Mouse (Mus musculus) heart, postnatal 10 days (tissue): ENCODE measurements at regions not wholly inside any gene's neighbourhood (a gene's known extent, or its start where the extent isn't known, plus 50 kb on each side); places are given as distances from the start of the nearest gene placed in this dataset.

Experiments
- DNase-seq, 2 experiments: peaks; one replicate each; pipeline ENCODE4 v3.0.0; 2021
- intact Hi-C: fragments of 180-260 bp; cut with DNase I; formaldehyde crosslinking; loops from one replicate; pipeline ENCODE4 v1.15.1; 2025

DNA sequence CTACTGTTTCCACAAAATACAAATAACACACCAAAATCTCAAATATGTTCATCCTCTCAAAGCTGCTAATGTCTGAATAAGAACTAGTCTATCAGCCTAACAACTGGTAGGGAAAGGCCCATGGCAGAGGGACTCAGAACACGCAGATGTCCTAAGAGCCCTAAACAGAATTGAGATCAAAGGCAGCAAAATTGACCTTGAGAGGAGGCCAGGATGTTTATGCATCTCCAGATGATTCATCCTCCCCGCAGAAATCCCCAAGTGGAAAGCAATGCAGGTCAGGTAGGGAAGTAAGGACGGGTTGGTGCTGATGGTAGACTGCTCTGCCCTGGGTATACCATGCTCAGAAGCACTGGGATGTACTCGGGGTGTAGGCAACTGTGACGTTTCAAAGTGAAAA, 89.0 kb upstream of the Tmem150c start:
- intact Hi-C loops: loop anchor here (5.0 kb wide), 1 partner anchor 74 kb away; no protein-coding TSS in a partner anchor
- DNase-seq: no peak

DNA sequence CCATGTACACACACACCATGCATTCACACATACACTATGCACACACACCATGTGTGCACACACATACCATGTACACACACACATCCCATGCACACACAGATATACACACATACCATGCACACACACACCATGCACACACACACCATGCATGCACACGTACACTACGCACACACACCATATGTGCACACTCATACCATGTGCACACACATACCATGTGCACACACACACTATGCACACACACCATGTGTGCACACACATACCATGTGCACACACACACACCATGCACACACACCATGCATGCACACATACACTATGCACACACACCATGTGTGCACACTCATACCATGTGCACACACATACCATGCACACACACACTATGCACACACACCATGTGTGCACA, 87.1 kb upstream of the Tmem150c start:
- no peak for DNase-seq
- intact Hi-C loops: loop anchor here (5.0 kb wide), 1 partner anchor 76 kb away; no protein-coding TSS in a partner anchor

DNA sequence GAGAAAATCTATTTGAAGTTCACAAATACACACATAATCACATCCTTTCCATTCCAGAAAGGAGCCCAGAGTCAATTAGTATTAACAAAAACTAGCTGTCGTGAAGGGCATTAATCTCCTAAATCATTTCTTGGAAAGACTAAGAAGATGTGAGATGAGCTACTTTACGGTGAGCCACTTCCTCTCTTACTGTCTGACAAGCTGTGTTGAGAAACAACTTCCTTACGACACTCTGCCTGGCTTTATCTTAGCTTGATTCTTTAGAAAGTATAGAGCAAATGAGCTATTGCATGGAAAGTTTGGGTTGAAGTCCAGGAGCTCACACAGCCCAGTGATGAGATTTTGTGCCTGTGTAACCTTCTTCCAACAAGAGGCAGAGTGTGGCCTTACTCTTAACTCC, 85.2 kb upstream of the Tmem150c start:
- intact Hi-C loops: loop anchor here (5.0 kb wide), 2 partner anchors 77 to 318 kb away; no protein-coding TSS in a partner anchor
- no peak for DNase-seq

DNA sequence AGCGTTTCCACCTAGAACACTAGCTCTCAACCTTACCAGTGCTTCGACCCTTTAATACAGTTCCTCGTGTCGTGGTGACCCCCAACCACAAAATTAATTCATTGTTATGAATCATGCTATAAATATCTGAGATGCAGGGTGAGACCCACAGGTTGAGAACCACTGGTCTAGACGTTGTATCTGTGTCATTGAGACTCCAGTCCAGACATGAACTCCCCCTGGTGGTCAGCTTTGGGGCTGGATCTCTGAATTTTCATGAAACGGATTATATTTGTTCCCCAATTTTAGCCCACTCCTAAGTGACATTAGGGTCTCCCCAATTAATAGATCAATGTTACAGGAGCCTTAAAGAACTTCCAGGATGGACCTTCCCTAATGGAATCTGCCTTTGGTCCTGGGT, 81.3 kb upstream of the Tmem150c start:
- intact Hi-C loops: loop anchor here (1.0 to 5.0 kb wide), 4 partner anchors 74 to 314 kb away; partner anchors contain the start of gene Tmem150c
- peak; percentile 42 to 68 for DNase-seq

DNA sequence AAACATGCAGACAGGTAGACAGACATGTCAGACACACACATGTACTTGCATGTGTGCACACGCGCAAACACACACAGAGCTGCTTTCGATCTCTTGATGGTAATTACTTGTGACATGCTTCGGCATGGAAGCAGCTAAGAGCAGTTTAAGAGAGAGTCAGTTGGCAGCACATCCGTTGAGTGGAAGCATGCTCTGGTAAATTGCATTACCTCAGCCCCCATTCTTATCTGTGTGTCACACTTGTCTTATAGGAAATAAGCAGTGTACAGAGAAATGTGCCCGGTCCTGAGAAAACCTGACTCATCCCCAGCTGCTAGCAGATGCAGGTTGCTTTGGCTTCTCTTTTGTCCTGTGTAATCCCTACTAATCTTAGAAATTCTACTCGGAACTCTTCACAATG, 80.0 kb upstream of the Tmem150c start:
- no peak for DNase-seq
- intact Hi-C loops: loop anchor here (2.0 to 5.0 kb wide), 3 partner anchors 73 to 312 kb away; partner anchors contain the start of gene Tmem150c

DNA sequence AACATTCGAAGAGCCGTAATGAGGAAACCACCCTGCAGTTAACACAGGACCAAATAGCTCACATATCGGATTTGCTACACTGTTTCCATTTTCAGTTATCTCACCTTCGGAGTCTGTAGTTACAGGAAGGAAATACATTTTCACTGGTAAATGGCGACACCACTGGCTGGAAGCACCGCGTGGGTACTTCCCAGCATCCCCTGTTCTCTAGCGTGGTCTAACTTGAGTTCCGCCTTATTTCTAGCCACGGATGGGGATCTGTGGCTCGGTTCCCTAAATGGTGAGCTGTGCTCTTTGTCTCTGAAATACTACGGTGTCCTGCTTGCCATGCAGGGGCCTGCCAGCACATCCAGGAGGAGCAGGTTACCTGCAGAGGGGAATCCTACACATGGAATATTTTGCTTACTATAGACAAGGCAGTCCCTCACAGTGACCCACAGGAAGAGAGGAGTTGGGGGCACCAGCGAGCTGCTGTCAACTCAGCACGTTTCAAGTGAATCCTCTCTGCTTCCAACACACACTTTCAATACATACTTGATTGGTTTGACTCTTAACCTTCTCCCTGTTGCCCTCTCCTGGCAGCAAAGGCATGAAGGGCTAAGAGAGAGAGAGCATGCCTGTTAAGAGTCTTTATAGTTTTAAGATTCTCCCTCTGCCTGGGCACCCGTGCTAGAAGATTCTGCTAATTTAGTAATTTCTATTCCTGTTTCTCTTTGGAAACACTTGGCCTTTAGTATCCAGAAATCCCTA, 78.9 kb upstream of the Tmem150c start:
- DNase-seq: no peak
- intact Hi-C loops: no loop called here

DNA sequence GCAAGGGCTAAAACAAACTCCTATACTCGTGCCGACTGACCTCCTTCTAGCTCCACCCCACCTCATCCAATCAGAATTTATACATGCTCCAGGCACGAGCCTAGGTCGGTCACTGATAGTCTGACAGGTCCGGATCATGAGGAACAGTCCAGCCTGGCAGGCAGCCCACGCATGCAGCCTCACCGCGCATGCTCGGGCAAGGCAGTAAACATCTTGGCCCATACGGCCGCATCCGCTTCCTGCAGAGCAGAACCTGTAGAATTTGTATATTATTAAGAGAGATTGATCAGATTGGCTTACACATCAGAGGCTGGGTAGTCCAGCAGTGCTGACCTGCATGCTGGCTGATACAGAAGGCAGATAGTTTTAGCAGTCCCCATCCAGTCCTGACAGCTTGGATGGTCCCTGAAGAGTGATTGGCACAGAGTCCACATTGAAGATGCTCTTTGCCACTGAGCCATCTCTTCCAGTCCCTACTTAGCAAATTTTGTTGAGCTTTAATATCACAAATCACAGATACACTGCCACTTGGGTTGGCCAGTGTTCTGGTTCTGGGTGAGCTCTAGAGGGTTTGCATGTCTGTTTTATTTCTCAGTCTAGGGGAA, 78.2 kb upstream of the Tmem150c start:
- intact Hi-C loops: no loop called here
- no peak for DNase-seq

DNA sequence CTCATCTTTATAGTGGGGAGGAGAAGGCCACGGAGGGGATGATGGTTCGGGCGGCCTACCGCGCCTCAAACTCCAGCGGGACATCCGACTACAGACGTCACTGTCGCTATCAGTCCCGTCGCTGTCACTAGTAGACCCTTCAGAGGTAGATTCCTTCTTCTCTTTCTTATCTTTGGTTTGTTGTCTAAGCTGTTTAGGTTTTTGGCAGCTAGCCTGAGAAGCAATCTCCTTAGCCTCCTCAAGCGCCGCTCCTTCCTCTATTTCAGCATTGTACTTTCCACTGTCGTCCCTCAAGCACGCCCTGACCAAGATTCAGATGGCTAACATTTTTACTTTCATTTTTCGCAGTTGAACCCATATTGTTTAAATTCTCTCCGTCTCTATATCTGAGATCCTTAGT, 76.7 kb upstream of the Tmem150c start:
- intact Hi-C loops: no loop called here
- no peak for DNase-seq

DNA sequence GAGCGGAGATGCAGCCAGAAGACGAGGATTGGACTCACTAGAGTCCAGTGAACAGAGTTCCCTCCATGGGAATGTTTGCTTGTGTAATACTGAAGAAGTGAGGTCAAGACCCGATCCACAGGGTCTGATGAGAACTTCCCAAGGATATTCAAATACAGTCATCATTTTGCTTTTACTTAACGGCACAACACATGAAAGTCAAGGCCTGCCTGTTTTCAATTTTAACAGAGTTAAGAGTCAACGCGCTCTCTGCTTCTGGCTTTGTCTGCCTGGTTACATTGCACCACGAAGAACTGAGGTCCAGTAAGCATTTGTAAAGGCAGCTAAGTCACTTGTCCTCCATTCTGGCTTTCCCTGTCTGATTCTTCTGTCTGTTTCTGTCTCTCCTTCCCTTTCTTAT, 72.5 kb upstream of the Tmem150c start:
- DNase-seq: no peak
- intact Hi-C loops: no loop called here

DNA sequence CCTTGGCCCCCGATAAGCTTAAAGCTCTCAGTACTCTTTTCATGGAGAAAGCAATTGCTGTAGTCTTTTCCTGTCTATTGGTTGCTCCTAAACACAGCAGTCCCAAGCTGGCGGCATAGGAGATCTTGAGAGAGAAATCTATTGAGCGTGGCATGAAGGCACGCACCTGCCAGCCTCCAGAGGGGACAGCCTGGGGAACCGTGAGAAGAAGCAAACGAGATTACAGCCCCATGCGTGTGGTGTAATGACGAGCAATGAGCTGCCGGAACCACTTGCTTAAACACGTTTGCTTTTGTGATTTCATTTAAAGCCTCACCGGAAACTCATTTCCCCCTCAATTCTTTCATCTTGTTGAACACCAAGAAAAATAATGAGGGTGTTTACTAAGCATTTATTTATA, 72.0 kb upstream of the Tmem150c start:
- DNase-seq: no peak

DNA sequence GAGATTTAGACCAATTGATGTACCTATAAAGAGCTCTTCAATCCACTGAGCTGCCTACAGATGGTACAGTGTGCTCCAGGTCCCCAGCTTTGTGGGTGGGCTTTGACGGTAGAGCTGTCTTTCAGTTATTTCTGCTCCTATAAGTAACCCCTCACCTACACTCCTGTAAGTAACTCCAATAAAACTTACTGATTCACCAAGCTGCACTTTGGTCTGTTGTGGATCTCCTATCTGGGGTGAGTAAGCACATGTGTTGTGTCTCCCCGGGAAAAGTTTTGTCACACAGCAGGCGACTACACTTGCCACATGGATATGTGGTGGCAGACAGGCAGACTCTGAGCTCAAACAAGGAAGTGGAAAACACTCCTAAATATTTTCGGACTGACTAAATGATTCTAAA, 70.4 kb upstream of the Tmem150c start:
- intact Hi-C loops: no loop called here
- DNase-seq: no peak

More for the DNA sequence above, 72.0 kb upstream of the Tmem150c start:
- intact Hi-C loops: no loop called here

DNA sequence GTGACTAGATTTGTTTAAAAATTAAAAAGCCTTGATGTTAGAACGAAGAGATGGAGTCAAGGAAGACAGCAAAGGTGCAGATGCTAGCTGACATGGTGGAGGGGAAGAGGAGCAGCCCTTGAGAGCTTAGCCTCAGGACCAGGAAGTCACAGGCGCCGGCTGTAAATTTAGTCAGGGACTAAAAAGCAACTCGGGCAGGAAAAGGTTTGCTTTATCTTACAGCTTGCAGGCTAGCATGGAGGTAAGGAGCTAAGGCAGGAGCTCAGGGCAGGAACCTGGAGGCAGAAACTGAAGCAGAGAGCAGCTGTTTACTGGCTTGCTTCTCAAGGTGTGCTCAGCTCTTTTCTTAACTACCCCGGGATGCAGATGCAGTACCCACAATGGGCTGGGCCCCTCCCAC, 68.3 kb upstream of the Tmem150c start:
- DNase-seq: no peak
- intact Hi-C loops: no loop called here

DNA sequence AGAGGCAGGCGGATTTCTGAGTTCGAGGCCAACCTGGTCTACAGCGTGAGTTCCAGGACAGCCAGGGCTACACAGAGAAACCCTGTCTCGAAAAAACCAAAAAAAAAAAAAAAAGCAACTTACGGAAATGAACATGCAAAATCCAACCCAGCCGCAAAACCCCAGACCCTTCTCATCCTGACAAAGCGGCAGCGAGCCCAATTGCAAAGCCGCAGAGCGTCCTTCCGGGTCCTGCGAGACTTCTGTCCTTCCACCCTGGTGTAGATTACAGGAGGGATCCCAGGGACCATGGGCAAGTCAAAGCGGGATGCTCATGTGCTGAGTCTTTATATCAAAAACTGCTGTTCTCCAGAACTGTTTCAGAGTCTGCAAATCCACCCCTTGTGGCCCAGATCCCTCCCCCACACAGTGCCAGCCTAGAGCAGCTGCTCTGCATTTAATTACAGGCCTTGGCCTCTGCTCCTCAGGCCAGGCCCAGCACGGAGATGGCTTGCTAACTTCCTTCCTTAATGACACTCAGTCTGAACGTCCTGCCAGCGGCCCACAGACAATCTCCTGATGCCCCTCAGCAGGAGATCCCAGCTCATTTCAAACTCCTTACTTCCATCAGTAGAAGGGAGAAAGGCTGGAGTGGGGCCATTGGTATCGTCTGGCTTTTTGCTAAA, 67.1 kb upstream of the Tmem150c start:
- intact Hi-C loops: no loop called here
- DNase-seq: no peak

DNA sequence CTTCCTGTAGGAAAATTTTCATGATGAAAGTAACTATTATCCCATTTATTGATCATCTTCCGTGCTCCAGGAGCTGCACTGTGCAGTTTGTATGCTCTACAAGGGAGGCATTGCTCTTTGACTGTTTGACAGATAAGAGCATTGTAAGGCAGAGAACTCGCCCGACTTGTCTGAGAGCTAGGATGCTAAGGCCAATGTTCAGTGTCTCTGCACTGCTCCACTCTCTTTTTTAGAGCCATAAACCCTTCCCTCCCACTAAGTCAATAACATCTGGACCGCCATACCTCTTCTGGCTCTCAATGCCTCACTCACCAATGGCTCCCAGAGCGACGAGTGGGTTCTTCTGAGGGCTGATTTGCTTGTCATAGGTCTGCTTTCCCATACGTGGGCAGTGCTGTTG, 65.9 kb upstream of the Tmem150c start:
- DNase-seq: no peak
- intact Hi-C loops: no loop called here

DNA sequence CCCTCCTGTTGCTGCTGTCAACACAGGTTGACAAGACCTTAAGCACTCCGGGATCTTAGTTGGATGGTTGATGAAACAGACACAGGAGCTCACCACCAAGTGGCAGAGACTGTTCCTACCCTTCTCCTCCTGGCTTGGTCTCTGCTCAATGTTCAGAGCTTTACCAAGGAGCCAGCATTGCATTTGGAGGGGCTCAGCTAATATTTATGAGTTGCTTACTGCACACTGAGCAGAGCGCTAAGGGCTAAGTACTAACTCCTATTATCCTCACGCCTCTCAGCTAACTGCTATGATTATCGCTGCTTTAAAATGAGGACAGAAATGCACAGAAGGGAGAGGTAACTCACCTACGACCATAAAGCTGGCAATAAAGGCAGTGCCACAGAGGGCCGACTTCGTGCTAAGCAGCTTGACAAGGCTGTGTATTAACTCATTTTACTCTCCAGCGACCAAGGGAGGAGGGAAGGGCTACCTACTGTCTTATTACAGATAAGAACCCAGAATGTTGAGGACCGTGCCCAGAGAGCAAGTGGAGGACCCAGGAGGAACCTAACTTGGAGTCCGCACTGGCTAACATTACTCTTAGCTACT, 65.3 kb upstream of the Tmem150c start:
- intact Hi-C loops: no loop called here
- DNase-seq: no peak

DNA sequence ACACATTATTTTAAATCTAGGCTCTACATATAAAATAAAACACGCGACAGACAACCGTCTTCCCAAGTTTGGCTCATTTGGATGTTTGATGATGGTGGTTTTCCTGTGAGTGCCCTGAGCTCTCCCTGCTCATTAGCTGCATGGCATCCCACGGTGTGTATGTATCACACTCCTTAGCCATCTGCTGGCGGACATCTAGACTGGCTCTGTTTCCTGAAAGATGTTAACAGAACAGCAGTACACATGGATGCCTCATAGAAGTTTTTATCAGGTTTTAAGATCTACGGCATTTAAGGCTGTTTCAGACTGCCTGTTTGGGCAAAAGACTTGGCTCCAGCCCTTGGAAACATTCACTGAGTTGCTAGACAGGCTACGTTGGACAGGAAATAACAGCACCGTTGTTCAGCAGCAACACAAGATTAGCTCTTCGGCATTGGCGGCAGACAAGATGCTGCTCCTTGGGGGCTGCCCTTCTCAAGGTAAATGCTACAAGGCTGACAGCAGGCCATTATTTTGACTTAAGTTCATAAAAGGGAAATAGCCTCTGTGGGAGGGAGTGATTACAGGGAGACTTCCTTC, 61.5 kb upstream of the Tmem150c start:
- intact Hi-C loops: no loop called here
- DNase-seq: peak; percentile 27 to 31

DNA sequence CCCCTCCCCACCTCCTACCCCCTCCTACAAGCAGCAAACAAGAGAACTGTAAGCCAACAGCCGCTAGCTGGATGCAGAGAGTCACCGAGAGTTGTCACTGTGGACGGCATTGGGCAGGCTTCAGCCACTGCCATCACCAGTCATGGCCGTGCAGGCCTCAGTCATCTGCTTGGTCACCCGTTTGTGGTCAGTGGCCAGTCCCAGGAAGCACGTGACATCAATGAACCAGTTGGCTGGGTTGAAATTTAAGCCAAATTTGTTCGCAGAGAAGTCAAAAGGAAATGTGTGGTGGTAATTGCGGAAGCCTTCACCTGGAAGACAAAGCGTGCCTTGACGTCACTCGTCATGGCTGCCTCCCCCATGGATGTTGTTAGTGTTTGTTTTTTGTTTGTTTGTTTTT, 60.7 kb upstream of the Tmem150c start:
- intact Hi-C loops: no loop called here
- DNase-seq: no peak

DNA sequence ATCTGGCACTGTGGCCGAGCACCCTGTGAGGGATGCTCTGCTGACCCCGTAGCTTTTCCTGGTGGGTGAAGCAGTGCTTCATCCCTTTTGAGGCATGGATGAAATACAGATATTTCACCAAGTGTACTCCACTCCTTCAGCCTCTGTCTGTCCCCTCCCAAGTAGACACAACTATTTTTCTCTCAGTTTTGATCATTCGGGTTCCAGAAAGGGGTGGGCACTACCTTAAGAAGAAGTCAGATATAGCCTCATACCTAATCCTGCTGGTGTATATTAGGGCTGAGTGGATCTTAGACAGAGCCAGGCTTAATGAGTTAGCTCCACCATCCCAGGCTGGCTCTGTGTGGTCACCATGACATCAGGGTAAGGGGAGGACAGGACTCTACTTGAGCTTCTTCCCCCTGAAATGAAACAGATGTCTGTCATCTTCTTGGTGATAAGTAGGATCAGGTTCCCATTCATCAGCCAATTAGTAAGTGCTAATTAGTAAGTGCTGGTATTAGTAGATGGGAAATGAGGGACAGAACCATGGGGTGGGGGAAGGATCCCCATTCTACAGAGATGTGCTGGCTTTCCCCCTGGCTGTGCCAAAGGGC, 58.7 kb upstream of the Tmem150c start:
- no peak for DNase-seq
- intact Hi-C loops: no loop called here

DNA sequence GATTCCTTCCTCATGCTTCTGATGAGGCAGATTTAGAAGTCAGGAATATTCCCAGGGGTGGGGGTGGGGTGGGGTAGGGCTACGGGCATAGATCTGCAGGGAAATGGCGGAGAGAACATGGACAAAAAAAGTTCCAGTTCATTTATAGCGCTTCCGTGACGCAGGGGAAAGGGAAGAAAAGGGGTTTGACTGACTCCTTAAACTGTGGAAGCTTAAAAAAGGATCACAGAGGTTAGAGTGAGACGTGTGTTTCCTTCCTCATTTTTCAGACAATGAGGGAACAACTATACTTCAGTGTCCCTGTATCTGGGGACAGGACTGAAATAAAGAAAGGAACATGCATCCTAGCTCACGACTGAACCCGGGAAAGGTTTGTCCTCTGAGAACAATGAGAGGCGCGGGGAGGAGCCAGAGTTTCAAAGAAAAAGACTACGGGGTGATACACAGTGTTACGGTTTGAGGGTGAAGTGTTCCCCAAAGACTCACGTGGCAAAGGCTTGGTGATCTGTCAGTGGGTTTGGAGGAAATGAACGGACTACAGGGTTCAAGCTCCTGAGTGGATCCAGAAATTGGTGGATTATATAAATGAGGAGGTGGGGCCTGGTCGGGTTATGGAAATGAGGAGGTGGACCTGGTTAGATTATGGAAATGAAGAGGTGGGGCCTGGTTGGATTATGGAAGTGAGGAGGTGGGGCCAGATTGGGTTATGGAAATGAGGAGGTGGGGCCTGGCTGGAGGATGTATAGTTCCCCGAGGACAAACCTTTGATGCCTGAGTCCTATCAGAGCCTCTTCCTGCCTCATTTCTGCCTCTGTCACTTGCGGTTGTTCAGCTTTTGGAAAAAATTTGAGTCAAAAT, 57.8 kb upstream of the Tmem150c start:
- intact Hi-C loops: no loop called here
- DNase-seq: no peak

DNA sequence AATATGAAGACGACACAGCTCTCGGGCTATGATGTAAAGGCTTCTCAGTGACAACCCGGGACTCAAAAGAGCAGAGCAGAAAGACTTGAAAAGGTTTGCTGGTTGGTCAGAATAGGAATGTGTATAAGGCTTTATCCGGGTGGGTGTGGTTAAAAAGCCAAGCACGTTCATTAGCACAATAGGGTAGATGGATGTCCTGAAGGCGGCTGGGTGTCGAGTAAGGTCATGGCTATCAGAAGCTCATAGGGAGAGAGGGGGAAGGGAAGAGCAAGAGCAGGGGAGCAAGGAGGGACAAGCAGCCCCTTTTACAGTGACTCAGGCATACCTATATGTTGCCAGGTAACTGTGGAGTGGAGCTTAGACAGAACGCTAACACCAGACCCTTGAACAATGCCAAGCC, 54.3 kb upstream of the Tmem150c start:
- no peak for DNase-seq
- intact Hi-C loops: no loop called here
